Mouse (Mus musculus) kidney, adult 11 months (tissue): Measurements from ENCODE around the gene Mctp2.
"Not testable (repeated sequence)": the region's sequence is repeated elsewhere in the genome, so short reads cannot be mapped to it uniquely, and the experiment has no call there.

Experiments used
- DNase-seq: peaks from one replicate; pipeline ENCODE4 v3.0.0; 2022

Gene Mctp2

GRCm38 (mm10) chr7:72269994-72270393, 36.4 kb downstream of the Mctp2 start:
- no peak for DNase-seq

- DNase-seq: no peak
These were observed 45.4 kb downstream of the Mctp2 start for GRCm38 (mm10) chr7:72260766-72261655.

GRCm38 (mm10) chr7:72259045-72259444, 47.4 kb downstream of the Mctp2 start:
- no peak for DNase-seq

- DNase-seq: not testable (repeated sequence)
These were observed 56.1 kb downstream of the Mctp2 start for GRCm38 (mm10) chr7:72250326-72250725.

- no peak for DNase-seq
These were observed 65.1 kb downstream of the Mctp2 start for GRCm38 (mm10) chr7:72241269-72241668.

GRCm38 (mm10) chr7:72239782-72240493, 66.5 kb downstream of the Mctp2 start:
- peak; percentile 8 for DNase-seq

- peak; percentile 31 for DNase-seq
These were observed 67.8 kb downstream of the Mctp2 start for GRCm38 (mm10) chr7:72238575-72238974.

- DNase-seq: no peak
These were observed 71.9 kb downstream of the Mctp2 start for GRCm38 (mm10) chr7:72234433-72234998.

- no peak for DNase-seq
These were observed 75.1 kb downstream of the Mctp2 start for GRCm38 (mm10) chr7:72231182-72231877.

- no peak for DNase-seq
These were observed 76.5 kb downstream of the Mctp2 start for GRCm38 (mm10) chr7:72229925-72230324.

GRCm38 (mm10) chr7:72223558-72223957, 82.8 kb downstream of the Mctp2 start:
- DNase-seq: no peak

- no peak for DNase-seq
These were observed 83.9 kb downstream of the Mctp2 start for GRCm38 (mm10) chr7:72222532-72222931.

- DNase-seq: no peak
These were observed 88.4 kb downstream of the Mctp2 start for GRCm38 (mm10) chr7:72218048-72218447.

GRCm38 (mm10) chr7:72215563-72216215, 90.7 kb downstream of the Mctp2 start:
- no peak for DNase-seq

GRCm38 (mm10) chr7:72210201-72210600, 96.2 kb downstream of the Mctp2 start:
- no peak for DNase-seq

GRCm38 (mm10) chr7:72209296-72209695, 97.1 kb downstream of the Mctp2 start:
- peak; percentile 35 for DNase-seq

- no peak for DNase-seq
These were observed 99.6 kb downstream of the Mctp2 start for GRCm38 (mm10) chr7:72206841-72207240.

GRCm38 (mm10) chr7:72195709-72196108, 110.7 kb downstream of the Mctp2 start:
- no peak for DNase-seq

GRCm38 (mm10) chr7:72193304-72193703, 113.1 kb downstream of the Mctp2 start:
- DNase-seq: no peak

- DNase-seq: no peak
These were observed 124.8 kb downstream of the Mctp2 start for GRCm38 (mm10) chr7:72181651-72182050.

- no peak for DNase-seq
These were observed 137.1 kb downstream of the Mctp2 start for GRCm38 (mm10) chr7:72169320-72169719.
